Mouse (Mus musculus): Measurements from ENCODE around the gene Vps37b. TPM values are rescaled to one million over a fixed set of nuclear protein-coding genes. Genes with fewer than 3 reads are reported as not detected.
"Not testable (repeated sequence)": the region's sequence is repeated elsewhere in the genome, so short reads cannot be mapped to it uniquely, and the experiment has no call there.

Vps37b gene
- total RNA-seq (2021), result 1 to 10 TPM; 5.7 to 6.6 TPM
- long read RNA-seq, experiment 1, transcript Vps37b-201 (4 exons, 2,522 nt), result major isoform, 32 of 36 reads
- long read RNA-seq, experiment 1, partial matches to known transcripts, result 0 of 36 reads
- long read RNA-seq, experiment 1, other reads (novel, unspliced or antisense), result 4 of 36 reads
- long read RNA-seq, experiment 2, transcript Vps37b-201 (4 exons, 2,522 nt), result major isoform, 22 of 35 reads
- long read RNA-seq, experiment 2, partial matches to known transcripts, result 0 of 35 reads
- long read RNA-seq, experiment 2, other reads (novel, unspliced or antisense), result 13 of 35 reads

DNA sequence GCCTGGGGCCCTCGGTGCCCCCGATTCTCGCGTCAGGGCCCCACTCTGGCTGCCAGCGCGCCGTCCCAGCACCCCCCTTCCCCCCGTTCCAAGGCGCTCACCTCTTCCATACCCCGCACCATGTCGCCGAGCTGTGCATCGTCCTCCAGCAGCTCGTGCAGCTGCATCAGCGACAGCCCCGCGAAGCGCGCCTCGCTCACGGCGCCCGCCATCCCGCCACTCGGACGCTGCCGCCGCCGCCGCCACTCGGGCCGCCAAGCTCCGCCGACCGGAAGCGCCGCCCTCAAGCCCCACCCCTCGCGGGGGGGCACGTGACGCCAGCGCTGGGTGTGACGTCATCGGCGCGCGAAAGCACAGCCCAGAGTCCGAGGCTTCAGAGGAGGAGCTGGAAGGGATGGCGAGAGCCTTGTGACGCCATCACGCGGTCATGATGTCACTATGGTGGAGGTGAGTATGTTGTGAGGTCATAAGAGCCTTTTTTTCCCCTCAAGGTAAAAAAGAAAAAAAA is at the start of gene Vps37b:
Gene Vps37b, minus strand, starts transcription at position 270 of the 508 bp plus-strand sequence.
- DNase-seq (ENCODE audit: low spot score), result peak; percentile 85

DNA sequence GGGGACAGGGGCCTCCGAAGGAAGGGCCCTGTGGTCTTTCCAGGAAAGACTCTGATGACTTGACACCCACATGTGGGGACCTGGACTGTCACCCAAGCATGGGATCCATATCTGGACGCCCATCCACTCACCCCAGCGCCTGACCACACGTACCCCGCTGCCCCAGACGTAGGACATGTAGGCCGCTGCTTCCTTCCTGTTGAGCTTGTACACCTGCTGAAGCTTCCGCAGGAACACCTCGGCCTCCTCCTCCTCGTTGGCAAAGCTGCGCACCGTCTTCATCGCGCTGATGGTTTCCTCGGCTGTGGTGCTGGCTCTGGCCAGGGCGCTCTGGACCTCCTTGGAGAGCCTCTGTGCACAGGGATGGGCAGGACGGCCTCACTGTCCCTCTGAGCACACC is 47.8 kb upstream of the Vps37b start:
- no peak for DNase-seq (ENCODE audit: low spot score)

DNA sequence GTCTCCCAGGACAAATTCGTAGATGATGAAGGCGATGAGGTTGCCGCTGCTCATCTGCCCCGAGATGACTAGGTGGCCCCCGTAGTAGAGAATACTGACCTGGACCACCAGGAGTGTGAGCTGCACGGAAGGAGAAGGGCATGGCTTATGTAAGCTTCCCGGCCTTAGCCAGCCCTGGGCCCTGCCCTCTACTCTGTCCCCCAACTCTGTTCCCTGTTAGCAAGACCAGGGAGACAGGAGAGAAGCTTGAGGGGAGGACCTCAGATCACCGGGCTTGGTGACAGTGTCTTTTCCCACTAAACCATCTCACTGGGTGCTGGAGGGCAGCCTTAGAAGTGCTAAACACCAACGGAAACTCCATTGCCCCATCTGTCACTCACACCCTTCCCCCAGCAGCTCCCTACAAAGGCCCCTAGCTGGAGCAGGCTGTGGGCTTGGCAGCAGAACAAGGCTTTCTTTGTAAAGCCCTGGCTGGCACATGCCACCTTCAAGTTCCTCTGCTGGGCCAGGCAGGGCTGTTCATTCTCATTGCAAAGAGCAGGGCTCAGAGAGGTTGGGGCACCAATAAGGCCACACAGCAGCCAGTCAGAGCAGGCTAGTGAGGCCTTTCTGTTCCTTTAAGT is 46.8 kb upstream of the Vps37b start:
- no peak for DNase-seq (ENCODE audit: low spot score)

DNA sequence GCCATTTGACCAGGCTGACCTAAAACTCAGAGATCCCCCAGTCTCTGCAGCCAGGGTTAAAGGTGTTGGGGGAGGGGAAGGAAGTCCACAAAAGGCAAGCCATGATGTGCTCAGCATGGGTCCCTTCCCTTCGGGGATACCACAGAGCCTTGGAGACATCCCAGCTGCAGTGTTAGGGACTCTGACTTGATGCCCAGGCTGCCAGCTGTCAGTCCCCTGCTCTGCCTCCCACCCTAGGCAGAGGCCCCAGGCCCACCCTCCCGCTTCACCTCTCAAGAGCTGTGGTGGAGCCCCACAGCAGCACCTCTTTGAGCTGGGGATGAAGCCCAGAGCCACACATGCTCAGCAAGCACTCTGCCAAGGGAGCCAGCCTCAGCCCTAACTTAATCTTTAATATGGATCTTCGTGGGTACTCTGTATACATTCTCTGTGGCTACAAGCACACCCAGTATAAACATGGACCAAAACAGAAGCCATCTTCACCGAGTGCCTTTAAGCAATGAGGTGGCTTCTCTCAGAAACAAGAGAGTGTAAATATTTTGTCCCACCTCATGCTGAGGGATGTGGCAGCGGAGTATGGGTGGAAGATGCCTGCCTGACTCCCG is 45.9 kb upstream of the Vps37b start:
- DNase-seq (ENCODE audit: low spot score), result no peak

DNA sequence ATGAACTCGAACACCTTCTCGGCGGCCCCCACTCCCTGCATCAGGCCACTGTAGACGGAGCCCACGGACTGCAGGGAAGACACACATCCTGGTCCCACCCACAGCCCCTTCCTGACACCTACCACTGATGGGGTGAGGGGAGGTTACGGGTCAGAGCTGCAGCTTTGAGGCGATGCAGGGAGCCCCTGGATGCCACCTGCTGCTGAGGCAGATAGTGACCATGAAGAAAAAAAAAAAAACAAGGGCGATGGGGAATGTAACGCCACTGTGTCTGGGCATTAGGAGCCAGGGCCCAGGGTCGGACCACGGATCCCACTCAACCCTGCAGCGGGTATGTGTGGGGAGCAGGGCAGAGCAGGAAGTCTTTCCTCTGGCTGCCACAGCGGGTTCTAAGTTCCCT is 45.2 kb upstream of the Vps37b start:
- DNase-seq (ENCODE audit: low spot score), result no peak

DNA sequence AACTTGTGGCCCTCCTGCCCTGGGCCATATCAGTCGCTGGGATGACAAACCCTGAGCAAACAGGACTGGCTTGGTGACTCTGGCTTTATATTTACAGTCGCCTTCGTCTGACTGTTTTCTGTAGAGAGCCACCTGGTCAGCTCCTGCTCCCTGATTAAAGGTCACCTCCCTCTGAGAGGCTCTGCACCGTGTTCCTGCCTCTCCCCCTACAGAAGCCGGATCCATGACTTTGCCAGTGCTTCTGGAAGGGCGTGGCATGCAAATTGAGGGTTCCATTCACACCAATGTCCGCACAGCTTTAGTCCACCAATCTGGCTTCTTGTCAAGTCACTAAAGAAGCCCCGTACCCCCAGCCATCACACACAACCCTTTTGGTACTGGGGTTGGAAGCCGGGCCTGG is 44.5 kb upstream of the Vps37b start:
- DNase-seq (ENCODE audit: low spot score), result no peak

DNA sequence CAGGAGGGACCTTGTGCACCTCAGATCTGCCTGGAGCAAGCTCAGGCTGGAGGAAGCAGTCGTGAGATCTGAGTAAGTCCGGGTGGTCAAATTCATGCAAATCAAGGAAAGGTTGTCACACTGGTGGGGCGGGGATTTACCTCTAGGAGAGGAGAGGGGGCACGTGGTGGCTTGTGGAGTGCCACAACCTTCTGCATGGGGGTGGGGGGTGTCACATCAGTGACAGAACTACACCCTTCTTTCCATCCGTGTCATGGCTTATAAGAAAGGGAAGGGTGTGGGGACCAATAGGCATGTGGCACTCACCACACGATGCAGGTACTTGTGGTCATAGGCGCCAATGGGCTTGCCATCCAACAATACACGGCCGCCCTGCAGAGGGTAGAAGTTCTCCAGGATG is 43.6 kb upstream of the Vps37b start:
- no peak for DNase-seq (ENCODE audit: low spot score)

DNA sequence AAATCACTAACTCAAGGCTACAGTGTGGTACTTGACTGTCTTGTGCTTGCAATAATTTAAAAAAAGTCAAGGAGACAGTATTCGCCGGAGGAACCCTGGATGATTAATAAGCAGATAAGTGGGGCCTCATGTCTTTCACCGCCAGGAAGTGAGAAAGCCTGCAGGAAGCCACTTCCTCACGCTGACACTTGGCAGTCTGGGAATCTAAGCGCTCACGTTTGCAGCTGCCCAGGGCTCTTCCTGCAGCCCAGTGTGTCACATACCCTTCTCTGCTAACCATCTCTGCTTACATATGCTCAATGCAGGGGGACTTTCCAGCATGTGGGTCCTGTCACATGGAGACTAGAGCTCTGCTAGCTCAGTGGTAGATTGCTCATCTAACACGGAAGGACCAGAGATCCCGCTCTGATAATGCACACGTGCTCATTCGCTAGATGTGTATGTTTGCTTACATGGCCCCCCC is 42.8 kb upstream of the Vps37b start:
- DNase-seq (ENCODE audit: low spot score), result no peak

DNA sequence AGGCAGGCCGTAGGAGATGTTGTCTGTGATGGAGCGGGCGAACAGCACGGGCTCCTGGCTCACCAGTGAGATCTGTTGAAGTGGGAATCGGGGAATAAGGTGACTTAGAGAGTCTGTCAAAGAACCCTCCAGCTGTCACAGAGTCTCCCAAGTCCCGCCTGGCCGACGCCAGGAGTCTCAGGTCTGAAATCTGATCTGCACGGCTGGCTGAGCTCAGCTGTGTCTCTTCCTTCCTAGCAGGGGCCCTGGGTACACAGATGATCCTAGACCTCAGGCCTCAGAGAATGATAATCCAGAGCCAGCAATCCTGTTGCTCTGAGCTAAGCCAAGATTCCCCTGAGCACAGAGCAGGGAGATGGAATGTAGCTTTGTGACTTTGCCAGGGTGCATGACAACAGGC is 41.6 kb upstream of the Vps37b start:
- DNase-seq (ENCODE audit: low spot score), result peak; percentile 68

DNA sequence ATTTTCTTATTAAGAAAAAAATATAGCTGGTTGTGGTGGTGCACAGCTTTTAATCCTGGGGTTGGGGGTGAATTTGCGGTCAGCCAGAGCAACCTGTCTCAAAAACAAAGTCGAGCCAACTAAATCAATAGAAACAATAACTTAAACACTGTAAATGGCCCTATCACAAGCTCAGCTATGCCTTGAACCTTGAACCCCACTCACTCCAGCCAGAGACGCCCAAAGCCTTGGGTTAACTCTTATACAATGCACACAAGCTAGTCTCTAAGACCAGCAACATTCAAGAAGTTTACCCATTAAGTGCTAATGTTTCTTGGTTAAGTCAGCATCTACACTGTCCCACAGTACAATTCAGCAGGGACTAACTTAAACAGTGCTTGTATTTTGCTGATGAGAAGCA is 37.6 kb upstream of the Vps37b start:
- no peak for DNase-seq (ENCODE audit: low spot score)

DNA sequence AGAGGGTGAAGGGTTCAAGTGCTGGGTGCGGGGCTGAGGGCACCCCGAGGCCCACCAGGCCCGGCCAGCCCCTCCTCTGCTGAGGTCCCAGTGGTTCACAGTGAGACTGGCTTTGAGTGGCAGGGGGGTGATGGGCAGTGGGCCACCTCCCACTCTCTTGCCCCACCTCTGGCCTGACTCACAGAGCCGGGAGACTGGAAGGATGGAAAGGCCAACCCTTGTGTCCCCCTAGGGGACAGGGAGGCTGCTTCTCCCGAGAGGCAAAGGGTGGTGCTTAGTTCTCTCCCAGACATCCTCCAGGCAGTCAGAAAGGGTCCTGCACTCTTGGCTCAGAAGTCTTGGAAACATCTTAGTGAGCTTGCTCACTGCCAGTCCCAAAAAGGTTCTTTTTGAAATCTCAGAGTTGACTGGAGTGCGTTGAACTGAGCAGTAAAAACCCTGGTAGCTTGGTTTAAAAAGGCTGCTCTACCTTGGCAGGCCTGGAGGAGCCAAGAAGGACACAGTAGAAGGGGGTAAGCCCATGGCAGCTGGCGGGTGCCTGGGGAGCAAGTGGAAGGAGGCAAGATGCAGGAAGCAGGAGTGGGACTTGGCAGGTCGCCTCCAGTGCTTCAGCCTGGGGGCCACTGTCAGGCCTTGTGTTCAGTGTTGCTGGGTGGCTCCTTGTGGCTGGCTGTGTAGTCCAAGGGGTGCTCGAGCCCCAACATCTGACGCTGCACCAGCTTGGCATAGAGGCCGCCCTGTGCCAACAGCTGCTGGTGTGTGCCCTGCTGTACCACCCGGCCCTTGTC is 30.2 kb upstream of the Vps37b start:
- DNase-seq (ENCODE audit: low spot score), result no peak

DNA sequence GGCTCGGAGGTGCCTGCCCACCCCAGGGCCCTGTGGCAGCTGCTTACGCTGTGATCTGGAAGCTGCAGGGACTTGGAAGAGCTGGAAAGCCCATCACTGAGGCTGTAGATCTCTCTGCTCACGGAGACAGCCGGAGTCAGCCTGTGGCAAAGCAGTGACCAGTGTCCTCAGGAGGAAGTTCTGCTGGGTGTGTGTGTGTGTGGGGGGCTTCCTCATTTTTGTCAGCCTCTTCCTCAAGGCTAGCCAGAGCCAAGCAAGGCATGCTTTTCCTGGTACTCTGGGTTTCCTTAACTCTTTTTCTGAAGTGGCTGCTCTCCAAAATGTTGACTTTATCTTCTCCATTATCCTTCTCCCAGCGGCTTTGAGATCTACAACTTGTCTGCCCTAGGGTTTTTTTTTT is 27.6 kb upstream of the Vps37b start:
- no peak for DNase-seq (ENCODE audit: low spot score)

DNA sequence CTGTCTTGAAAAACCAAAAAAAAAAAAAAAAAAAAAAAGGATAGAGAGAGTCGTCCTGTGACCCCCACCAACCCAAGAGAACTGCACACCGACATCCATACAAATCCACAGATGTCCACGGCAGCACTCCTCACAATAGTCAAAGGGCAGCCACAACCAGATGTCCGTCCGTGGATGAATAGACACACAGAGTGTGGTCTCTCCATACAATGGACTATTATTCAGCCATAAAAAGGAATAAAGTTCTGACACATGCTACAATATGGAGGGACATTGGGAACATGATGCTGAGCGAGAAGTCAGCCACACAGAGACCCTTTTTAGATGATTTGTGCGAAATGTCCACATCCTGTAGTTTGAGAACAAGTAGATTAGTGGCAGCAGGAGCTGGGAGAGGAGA is 26.7 kb upstream of the Vps37b start:
- no peak for DNase-seq (ENCODE audit: low spot score)

DNA sequence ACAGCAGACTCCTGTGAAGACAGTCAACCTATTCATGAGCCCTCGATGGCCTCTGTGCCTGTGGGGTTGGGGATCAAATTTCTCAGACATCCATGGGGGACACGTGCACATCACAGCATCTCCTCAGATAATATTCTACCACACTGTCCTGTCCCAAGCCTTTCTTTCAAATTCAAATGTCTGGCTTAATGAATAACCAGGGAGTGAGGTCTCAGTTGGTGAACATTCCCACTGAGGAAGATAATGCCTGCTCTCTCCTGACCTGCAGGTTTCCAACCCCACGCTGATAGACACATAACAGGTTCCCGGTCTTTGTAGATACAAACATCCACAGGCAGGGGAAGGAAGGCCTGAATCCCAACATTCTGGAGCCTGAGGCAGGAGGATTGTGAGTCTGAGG is 24.9 kb upstream of the Vps37b start:
- DNase-seq (ENCODE audit: low spot score), result no peak

DNA sequence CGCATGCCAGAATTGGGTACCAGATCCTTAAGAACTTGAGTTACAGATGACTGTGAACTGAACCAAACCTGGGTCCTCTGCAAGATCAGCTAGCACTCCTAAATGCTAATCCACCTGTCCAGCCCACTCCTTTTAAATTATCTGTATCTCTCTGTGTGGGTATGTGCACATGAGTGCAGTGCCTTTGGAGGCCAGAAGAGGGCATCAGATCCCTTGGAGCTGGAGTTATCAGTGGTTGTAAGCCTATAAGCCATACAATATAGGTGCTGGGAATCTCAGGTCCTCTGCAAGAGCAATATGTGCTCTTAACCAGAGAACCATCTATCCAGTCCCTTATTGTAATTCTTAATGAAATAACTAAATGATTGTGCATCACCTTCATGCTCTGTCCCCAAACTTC is 24.1 kb upstream of the Vps37b start:
- no peak for DNase-seq (ENCODE audit: low spot score)

DNA sequence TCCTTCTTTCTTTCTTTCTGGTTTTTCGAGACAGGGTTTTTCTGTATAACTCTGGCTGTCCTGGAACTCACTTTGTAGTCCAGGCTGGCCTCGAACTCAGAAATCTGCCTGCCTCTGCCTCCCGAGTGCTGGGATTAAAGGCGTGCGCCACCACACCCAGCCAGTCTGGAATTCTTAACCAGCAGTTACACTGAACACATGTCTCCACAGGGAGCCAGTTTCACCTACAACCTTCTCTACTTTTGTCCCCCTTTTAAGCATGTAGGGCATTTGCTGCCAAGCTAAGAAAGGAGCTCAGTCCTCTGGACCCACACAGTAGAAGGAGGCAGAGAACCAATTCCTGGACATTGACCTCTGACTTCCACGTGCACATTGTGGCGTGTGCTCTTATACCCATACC is 20.6 kb upstream of the Vps37b start:
- DNase-seq (ENCODE audit: low spot score), result not testable (repeated sequence)

DNA sequence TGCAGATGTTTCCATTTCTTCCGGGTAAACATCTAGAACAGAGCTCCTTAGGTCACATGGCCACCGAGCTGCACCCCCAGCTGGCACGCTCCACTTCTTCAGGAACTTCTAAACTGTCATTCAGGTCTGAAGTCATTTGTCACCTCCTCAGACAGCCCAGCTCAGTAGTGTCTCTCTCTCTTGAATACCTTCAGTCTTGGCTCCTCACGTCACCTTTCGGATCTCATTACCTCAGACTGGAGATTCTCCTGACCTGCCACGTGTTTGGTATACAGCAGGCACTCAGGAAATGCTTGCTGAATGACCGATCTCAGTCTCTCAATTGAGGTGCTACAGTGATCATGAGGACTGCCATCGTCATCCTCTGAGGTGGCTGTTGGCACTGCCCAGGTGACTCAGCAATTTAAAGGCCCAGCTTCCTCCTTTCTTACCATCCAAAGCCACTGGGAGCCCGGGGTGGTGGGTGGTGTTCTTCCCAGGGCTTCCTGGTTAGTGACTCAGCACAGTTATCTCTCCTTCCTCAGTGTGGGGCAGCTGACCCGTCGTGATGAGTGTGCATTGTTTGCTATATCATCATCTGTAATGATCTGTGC is 19.9 kb upstream of the Vps37b start:
- DNase-seq (ENCODE audit: low spot score), result no peak

DNA sequence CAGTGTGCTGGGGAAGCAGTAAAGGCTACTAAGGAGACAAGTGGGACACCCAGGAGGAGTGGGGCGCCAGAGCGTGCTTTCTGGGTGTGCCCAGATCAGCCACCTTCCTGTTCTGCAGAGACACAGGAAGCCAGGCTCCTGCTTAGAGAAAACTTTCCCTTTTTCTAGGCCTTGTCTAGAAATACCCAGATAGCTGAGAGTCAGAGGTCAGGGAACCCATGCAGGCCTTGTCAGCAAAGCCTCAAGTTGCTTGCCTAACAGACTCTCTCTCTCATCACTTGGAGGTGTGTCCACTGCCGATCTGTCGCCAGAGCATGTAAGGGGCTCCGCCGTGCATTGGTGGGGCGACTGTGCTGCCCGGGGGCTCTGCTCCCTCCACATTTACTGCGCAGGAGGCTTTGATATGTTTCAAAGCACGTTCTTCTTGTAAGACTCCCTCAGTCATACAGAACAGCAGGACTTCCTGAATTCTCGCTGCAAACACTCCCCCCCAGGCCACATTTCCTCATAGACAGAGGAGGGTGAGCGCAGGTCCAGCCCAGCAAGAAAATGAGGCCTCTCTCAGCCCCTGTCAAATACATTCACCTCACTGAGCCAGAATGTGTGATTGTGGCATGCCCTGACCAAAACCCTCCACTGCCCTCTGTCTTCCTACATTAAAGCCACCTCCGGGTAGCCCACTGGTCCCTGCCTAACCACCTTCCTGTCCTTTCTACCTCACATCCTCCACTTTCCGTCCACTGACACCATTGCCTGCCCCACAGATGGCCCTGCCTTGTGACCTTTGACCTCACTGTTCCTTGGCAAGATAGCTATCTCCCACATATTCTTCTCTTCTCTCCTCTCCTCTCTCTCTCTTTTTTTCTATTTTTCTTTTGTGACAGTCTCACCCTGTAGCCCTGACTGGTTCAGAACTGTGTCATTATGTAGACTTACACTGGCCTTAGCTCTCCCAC is 18.3 kb upstream of the Vps37b start:
- no peak for DNase-seq (ENCODE audit: low spot score)

DNA sequence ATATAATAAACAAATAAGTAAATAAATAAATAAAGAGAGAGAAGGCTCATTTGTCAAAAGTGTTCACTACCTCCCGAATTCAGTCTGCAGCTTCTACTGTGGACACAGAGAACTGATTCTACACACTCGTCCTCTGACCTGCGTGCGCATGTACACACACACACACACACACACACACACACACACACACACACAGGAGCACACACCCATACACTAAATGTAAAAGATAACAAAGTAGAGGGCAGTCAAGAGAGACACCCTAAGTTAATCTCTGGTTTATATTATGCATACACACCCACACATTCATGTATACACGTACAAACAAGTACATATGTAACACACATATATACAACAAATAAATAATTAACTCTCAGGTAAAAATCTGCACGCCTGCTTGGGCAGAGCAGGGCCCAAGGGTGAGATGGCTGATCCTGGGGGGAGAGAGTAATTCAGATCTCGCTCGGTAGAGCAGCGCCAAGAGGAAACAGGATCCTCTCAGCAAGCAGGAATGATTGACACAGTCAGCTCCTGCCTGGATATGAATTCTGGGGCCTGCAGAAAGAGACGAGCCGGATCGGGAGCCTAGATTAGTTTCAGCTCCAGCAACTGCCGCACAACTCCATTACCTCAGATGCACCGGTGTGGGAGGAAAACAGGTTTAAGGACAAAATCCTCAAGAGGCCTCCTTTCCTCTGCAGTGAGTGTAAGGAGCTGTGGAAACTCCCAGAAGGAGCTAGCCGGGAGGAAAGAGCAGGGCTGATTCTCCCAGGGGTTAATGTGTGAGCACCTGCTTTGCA is 17.4 kb upstream of the Vps37b start:
- DNase-seq (ENCODE audit: low spot score), result peak; percentile 58

All from gastrocnemius, adult 18-20 months (tissue).